Mouse (Mus musculus): ENCODE measurements at regions not wholly inside any gene's neighbourhood (a gene's known extent, or its start where the extent isn't known, plus 50 kb on each side); places are given as distances from the start of the nearest gene placed in this dataset.

GRCm38 (mm10) chr7:95834236-95834919, 336.7 kb upstream of the Tenm4 start:
- no peak overlapping the region for H3K27ac ChIP-seq (ENCODE audit: low read depth, low read length)
- H3K27me3 ChIP-seq (replicated peaks; ENCODE audit: control insufficient read depth, insufficient read depth, low read length), result no peaks in the 10 kb centered on the region; the same call in 1 of the 2 replicates
- ATAC-seq, result 0 out of 2 replicates have a peak, but pooled peaks have one; percentile 27
- no peak overlapping the region for H3K9ac ChIP-seq (ENCODE audit: low read depth, low read length)
- no peaks in the 10 kb centered on the region for H3K36me3 ChIP-seq (ENCODE audit: control insufficient read depth, insufficient read depth, low read length)
- no peak overlapping the region for H3K4me3 ChIP-seq (ENCODE audit: low read length)
- H3K9me3 ChIP-seq (ENCODE audit: control insufficient read depth, low read length), result no peaks in the 10 kb centered on the region
- WGBS, result 53% methylated on average over 10 of the region's 10 CpGs
- H3K4me1 ChIP-seq (ENCODE audit: control insufficient read depth, insufficient read depth, low read depth, low read length), result no peaks in the 10 kb centered on the region
- H3K4me2 ChIP-seq (ENCODE audit: low read length), result no peak overlapping the region

- no peaks in the 10 kb centered on the region for H3K9me3 ChIP-seq (ENCODE audit: control insufficient read depth, low read length)
- 24% methylated on average over 2 of the region's 2 CpGs for WGBS
- no peak overlapping the region for H3K4me2 ChIP-seq (ENCODE audit: low read length)
- H3K27ac ChIP-seq (ENCODE audit: low read depth, low read length), result no peak overlapping the region
- H3K9ac ChIP-seq (ENCODE audit: low read depth, low read length), result no peak overlapping the region
- H3K4me1 ChIP-seq (ENCODE audit: control insufficient read depth, insufficient read depth, low read depth, low read length), result no peaks in the 10 kb centered on the region
- ATAC-seq, result no peak
- no peaks in the 10 kb centered on the region for H3K36me3 ChIP-seq (ENCODE audit: control insufficient read depth, insufficient read depth, low read length)
- no peaks in the 10 kb centered on the region for H3K27me3 ChIP-seq (replicated peaks; ENCODE audit: control insufficient read depth, insufficient read depth, low read length)
- no peak overlapping the region for H3K4me3 ChIP-seq (ENCODE audit: low read length)
Measured at GRCm38 (mm10) chr7:95840476-95840875, 330.6 kb upstream of the Tenm4 start.

GRCm38 (mm10) chr7:95849874-95850273, 321.2 kb upstream of the Tenm4 start:
- ATAC-seq, result no peak
- Histone ChIP-seq H3K9me3 (ENCODE audit: control insufficient read depth, low read length) (no peaks in the 10 kb centered on the region), H3K4me1 (ENCODE audit: control insufficient read depth, insufficient read depth, low read depth, low read length) (no peaks in the 10 kb centered on the region), H3K36me3 (ENCODE audit: control insufficient read depth, insufficient read depth, low read length) (no peaks in the 10 kb centered on the region), H3K27me3 (replicated peaks; ENCODE audit: control insufficient read depth, insufficient read depth, low read length) (no peaks in the 10 kb centered on the region), H3K4me2 (ENCODE audit: low read length) (no peak overlapping the region), H3K9ac (ENCODE audit: low read depth, low read length) (no peak overlapping the region), H3K4me3 (ENCODE audit: low read length) (no peak overlapping the region), H3K27ac (ENCODE audit: low read depth, low read length) (no peak overlapping the region)
- WGBS, result 78% methylated on average over 2 of the region's 2 CpGs

GRCm38 (mm10) chr7:95852630-95853029, 318.4 kb upstream of the Tenm4 start:
- Histone ChIP-seq H3K9me3 (ENCODE audit: control insufficient read depth, low read length) (no peaks in the 10 kb centered on the region), H3K27me3 (replicated peaks; ENCODE audit: control insufficient read depth, insufficient read depth, low read length) (no peaks in the 10 kb centered on the region), H3K4me1 (ENCODE audit: control insufficient read depth, insufficient read depth, low read depth, low read length) (no peaks in the 10 kb centered on the region), H3K4me2 (ENCODE audit: low read length) (no peak overlapping the region), H3K9ac (ENCODE audit: low read depth, low read length) (no peak overlapping the region), H3K36me3 (ENCODE audit: control insufficient read depth, insufficient read depth, low read length) (no peaks in the 10 kb centered on the region), H3K4me3 (ENCODE audit: low read length) (no peak overlapping the region), H3K27ac (ENCODE audit: low read depth, low read length) (no peak overlapping the region)
- 88% methylated on average over 6 of the region's 6 CpGs for WGBS
- no peak for ATAC-seq

GRCm38 (mm10) chr7:95853225-95853812, 317.7 kb upstream of the Tenm4 start:
- no peak overlapping the region for H3K9ac ChIP-seq (ENCODE audit: low read depth, low read length)

GRCm38 (mm10) chr7:95858247-95858646, 312.8 kb upstream of the Tenm4 start:
- ATAC-seq, result no peak
- Histone ChIP-seq H3K4me3 (ENCODE audit: low read length) (no peak overlapping the region), H3K9ac (ENCODE audit: low read depth, low read length) (no peak overlapping the region)

More at GRCm38 (mm10) chr7:95853225-95853812, 317.7 kb upstream of the Tenm4 start:
- Histone ChIP-seq H3K4me1 (ENCODE audit: control insufficient read depth, insufficient read depth, low read depth, low read length) (no peaks in the 10 kb centered on the region), H3K9me3 (ENCODE audit: control insufficient read depth, low read length) (no peaks in the 10 kb centered on the region), H3K27ac (ENCODE audit: low read depth, low read length) (no peak overlapping the region), H3K4me2 (ENCODE audit: low read length) (no peak overlapping the region), H3K36me3 (ENCODE audit: control insufficient read depth, insufficient read depth, low read length) (no peaks in the 10 kb centered on the region), H3K4me3 (ENCODE audit: low read length) (no peak overlapping the region), H3K27me3 (replicated peaks; ENCODE audit: control insufficient read depth, insufficient read depth, low read length) (no peaks in the 10 kb centered on the region)
- WGBS, result 88% methylated on average over 6 of the region's 6 CpGs
- no peak for ATAC-seq

GRCm38 (mm10) chr7:95864233-95864632, 306.8 kb upstream of the Tenm4 start:
- ATAC-seq, result no peak
- Histone ChIP-seq H3K9me3 (ENCODE audit: control insufficient read depth, low read length) (no peaks in the 10 kb centered on the region), H3K27me3 (replicated peaks; ENCODE audit: control insufficient read depth, insufficient read depth, low read length) (no peaks in the 10 kb centered on the region), H3K4me2 (ENCODE audit: low read length) (no peak overlapping the region), H3K27ac (ENCODE audit: low read depth, low read length) (no peak overlapping the region), H3K36me3 (ENCODE audit: control insufficient read depth, insufficient read depth, low read length) (no peaks in the 10 kb centered on the region), H3K4me1 (ENCODE audit: control insufficient read depth, insufficient read depth, low read depth, low read length) (no peaks in the 10 kb centered on the region), H3K9ac (ENCODE audit: low read depth, low read length) (no peak overlapping the region), H3K4me3 (ENCODE audit: low read length) (no peak overlapping the region)
- WGBS, result 58% methylated on average over 3 of the region's 3 CpGs

More at GRCm38 (mm10) chr7:95858247-95858646, 312.8 kb upstream of the Tenm4 start:
- no peaks in the 10 kb centered on the region for H3K27me3 ChIP-seq (replicated peaks; ENCODE audit: control insufficient read depth, insufficient read depth, low read length)
- H3K27ac ChIP-seq (ENCODE audit: low read depth, low read length), result no peak overlapping the region
- no peaks in the 10 kb centered on the region for H3K9me3 ChIP-seq (ENCODE audit: control insufficient read depth, low read length)
- H3K36me3 ChIP-seq (ENCODE audit: control insufficient read depth, insufficient read depth, low read length), result no peaks in the 10 kb centered on the region
- no peak overlapping the region for H3K4me2 ChIP-seq (ENCODE audit: low read length)
- no peaks in the 10 kb centered on the region for H3K4me1 ChIP-seq (ENCODE audit: control insufficient read depth, insufficient read depth, low read depth, low read length)

- Histone ChIP-seq H3K4me2 (ENCODE audit: low read length) (no peak overlapping the region), H3K4me1 (ENCODE audit: control insufficient read depth, insufficient read depth, low read depth, low read length) (no peaks in the 10 kb centered on the region), H3K27me3 (replicated peaks; ENCODE audit: control insufficient read depth, insufficient read depth, low read length) (no peaks in the 10 kb centered on the region), H3K27ac (ENCODE audit: low read depth, low read length) (no peak overlapping the region), H3K4me3 (ENCODE audit: low read length) (no peak overlapping the region), H3K36me3 (ENCODE audit: control insufficient read depth, insufficient read depth, low read length) (no peaks in the 10 kb centered on the region), H3K9ac (ENCODE audit: low read depth, low read length) (no peak overlapping the region), H3K9me3 (ENCODE audit: control insufficient read depth, low read length) (no peaks in the 10 kb centered on the region)
- no peak for ATAC-seq
- 60% methylated on average over 3 of the region's 3 CpGs for WGBS
Measured at GRCm38 (mm10) chr7:95865270-95865669, 305.8 kb upstream of the Tenm4 start.

GRCm38 (mm10) chr7:95868753-95869152, 302.3 kb upstream of the Tenm4 start:
- WGBS, result 51% methylated on average over 6 of the region's 6 CpGs
- H3K27ac ChIP-seq (ENCODE audit: low read depth, low read length), result no peak overlapping the region
- no peaks in the 10 kb centered on the region for H3K27me3 ChIP-seq (replicated peaks; ENCODE audit: control insufficient read depth, insufficient read depth, low read length)

More at GRCm38 (mm10) chr7:95868753-95869152, 302.3 kb upstream of the Tenm4 start:
- ATAC-seq, result no peak
- Histone ChIP-seq H3K9me3 (ENCODE audit: control insufficient read depth, low read length) (no peaks in the 10 kb centered on the region; the same call in 1 of the 2 replicates), H3K4me2 (ENCODE audit: low read length) (no peak overlapping the region), H3K36me3 (ENCODE audit: control insufficient read depth, insufficient read depth, low read length) (no peaks in the 10 kb centered on the region), H3K9ac (ENCODE audit: low read depth, low read length) (no peak overlapping the region), H3K4me1 (ENCODE audit: control insufficient read depth, insufficient read depth, low read depth, low read length) (no peaks in the 10 kb centered on the region), H3K4me3 (ENCODE audit: low read length) (no peak overlapping the region)
